Comparison of ENCODE assay signal across 21 mouse cellular contexts in the genomic region with DNA sequence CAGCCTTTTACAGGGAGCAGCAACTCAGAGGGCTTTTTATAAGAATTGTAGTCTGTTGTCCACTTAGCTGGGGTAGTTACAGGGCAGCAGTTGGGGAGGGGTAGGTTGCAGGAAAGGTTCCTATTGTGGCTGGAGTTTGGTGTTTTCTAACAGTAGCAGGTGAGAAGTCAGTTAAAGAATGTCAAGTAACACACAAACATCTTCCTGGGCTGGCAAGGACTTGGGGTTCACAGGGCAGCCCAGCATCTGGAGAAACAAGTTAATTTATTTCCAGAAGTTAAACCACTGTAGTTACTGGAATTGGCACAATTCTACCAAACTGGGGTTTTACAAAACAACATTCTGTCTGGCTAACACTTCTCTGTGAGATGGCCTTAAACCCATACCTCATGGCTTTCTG. TPM values are rescaled to one million over a fixed set of nuclear protein-coding genes. Genes with fewer than 3 reads are reported as not detected.
DNase-seq lines count a peak whose midpoint lies in the region; ATAC-seq and TF ChIP-seq lines count a peak whose summit lies in the region.
"Had no signal": no experiment of that assay in that cellular context is flagged by ENCODE, and none has a peak within 500 bp of the region (broad histone marks: within the 10 kb centered on the region; RNA-seq: fewer than 3 reads in every experiment).

No protein-coding gene starts in this region.

- no peaks in the 10 kb centered on the region for H3K27me3 ChIP-seq in liver, embryonic 13.5 days
- H3K27me3 ChIP-seq: embryonic facial prominence, embryonic 15.5 days; heart, embryonic 13.5 days; hindbrain, embryonic 13.5 days had no signal

- H3K27ac ChIP-seq in gastrocnemius, adult 2 months = 0 out of 2 replicates have a peak overlapping the region, but pooled peaks have one; percentile 8
- peak overlapping the region; percentile 58 for H3K27ac ChIP-seq in liver, embryonic 13.5 days
- H3K27ac ChIP-seq: embryonic facial prominence, embryonic 15.5 days; forebrain, embryonic 10.5 days; heart, embryonic 13.5 days; hindbrain, embryonic 13.5 days had no signal

- ATAC-seq in liver, embryonic 13.5 days (ENCODE audit: low read depth) = no peak
- ATAC-seq in megakaryocyte, adult 5-6 weeks (ENCODE audit: poor library complexity, severe bottlenecking) = 0 out of 2 replicates have a peak, but pooled peaks have one; percentile 2
- ATAC-seq in frontal cortex, adult (ENCODE audit: low TSS enrichment) = no peak
- ATAC-seq: activated CD4-positive, CD25-positive, alpha-beta regulatory T cell, adult 4 months; inflammation-experienced regulatory T-cells, adult 6 months had no signal

- no peak overlapping the region for H3K9ac ChIP-seq in liver, embryonic 13.5 days
- H3K9ac ChIP-seq: embryonic facial prominence, embryonic 15.5 days; heart, embryonic 13.5 days; hindbrain, embryonic 13.5 days had no signal

- no peak for DNase-seq in gastrocnemius, adult 2 months
- DNase-seq in gastrocnemius, postnatal 10 days = no peak
- no peak for DNase-seq in liver, embryonic 13.5 days
- no peak for DNase-seq in liver
- DNase-seq in kidney, adult 9 months = peak; percentile 91
- no peak for DNase-seq in Muller cell, postnatal 12 days (ENCODE audit: inconsistent ontology term)
- DNase-seq: adrenal gland, postnatal 14 days; cerebellum, adult 2 months; cerebellum, postnatal 36 days; heart, adult 11 months; layer of hippocampus, postnatal 36 days; thymus, postnatal 14 days had no signal

- H3K4me3 ChIP-seq in gastrocnemius, adult 2 months = no peak overlapping the region
- no peak overlapping the region for H3K4me3 ChIP-seq in liver, embryonic 13.5 days (replicated peaks)
- H3K4me3 ChIP-seq: embryonic facial prominence, embryonic 15.5 days; forebrain, embryonic 10.5 days; heart, embryonic 13.5 days; hindbrain, embryonic 13.5 days had no signal

- no peak for TF ChIP-seq CTCF in gastrocnemius, adult 2 months (IDR thresholded peaks at IDR 0.05)

- H3K4me1 ChIP-seq in liver, embryonic 13.5 days (replicated peaks) = peaks cover 25% of the 10 kb centered on the region
- H3K4me1 ChIP-seq: embryonic facial prominence, embryonic 15.5 days; heart, embryonic 13.5 days had no signal

- H3K4me2 ChIP-seq in liver, embryonic 13.5 days = no peak overlapping the region
- H3K4me2 ChIP-seq: embryonic facial prominence, embryonic 15.5 days; heart, embryonic 13.5 days; hindbrain, embryonic 13.5 days; midbrain, embryonic 11.5 days had no signal

- intact Hi-C loops in gastrocnemius, adult 2 months (cut with DNase I) = no loop called here

- H3K36me3 ChIP-seq in liver, embryonic 13.5 days = no peaks in the 10 kb centered on the region
- H3K36me3 ChIP-seq: embryonic facial prominence, embryonic 15.5 days; forebrain, embryonic 10.5 days; heart, embryonic 13.5 days; hindbrain, embryonic 13.5 days had no signal

- H3K9me3 ChIP-seq in liver, embryonic 13.5 days (replicated peaks) = no peaks in the 10 kb centered on the region
- H3K9me3 ChIP-seq: embryonic facial prominence, embryonic 15.5 days; forebrain, embryonic 10.5 days; heart, embryonic 13.5 days; hindbrain, embryonic 13.5 days had no signal

RNA-seq across cellular contexts. Expression of a gene that starts 44.8 kb away (rescaled TPM):
- total RNA-seq in gastrocnemius, adult 2 months (2021) = 10 to 100 TPM; 13.6 to 15.6 TPM
- total RNA-seq in gastrocnemius, postnatal 10 days (2021) = 10 to 100 TPM; 17.5 to 20.2 TPM
- 7.6 and 9.3 TPM in 2 replicates for polyA plus RNA-seq in liver, embryonic 13.5 days (2015; fragmentation: Nextera tagmentation; extraction: Ambion mirVana)
- 65.5 and 68.1 TPM in 2 replicates for total RNA-seq in megakaryocyte, adult 5-6 weeks (2015)
- total RNA-seq in megakaryocyte, adult 5-6 weeks (2017) = 95.3 and 105 TPM in 2 replicates
